Mouse (Mus musculus) midbrain, embryonic 14.5 days (tissue): ENCODE results near the gene Gm45194. TPM values are rescaled to one million over a fixed set of nuclear protein-coding genes. Genes with fewer than 3 reads are reported as not detected.

Source experiments
- ATAC-seq: fragments of 200-750 bp; cut with Nextera tagmentation; 2 replicates; pipeline ENCODE4 v1.8.0; 2017; ENCODE audit warnings: moderate number of reproducible peaks, moderate library complexity; ENCODE audit not compliant: low FRiP score, low TSS enrichment
- DNase-seq: peaks from one replicate; pipeline ENCODE4 v3.0.0-alpha.2; 2015
- H3K27ac ChIP-seq: fragments of 300-500 bp; sonication (generic); replicated peaks from 2 replicates; pipeline ENCODE4 v1.5.1; 2014; ENCODE audit warnings: mild to moderate bottlenecking, low read depth, low read length, moderate library complexity
- H3K27me3 ChIP-seq: fragments of 300-500 bp; sonication (generic); 2 replicates; pipeline ENCODE4 v1.6.1; 2014; ENCODE audit warnings: low read length, control low read depth, mixed read lengths; ENCODE audit not compliant: control insufficient read depth, insufficient read depth
- H3K36me3 ChIP-seq: fragments of 300-500 bp; sonication (generic); 2 replicates; pipeline ENCODE4 v1.6.1; 2014; ENCODE audit warnings: low read length, control low read depth; ENCODE audit not compliant: control insufficient read depth, insufficient read depth
- H3K4me1 ChIP-seq: fragments of 300-500 bp; sonication (generic); 2 replicates; pipeline ENCODE4 v1.6.1; 2014; ENCODE audit warnings: mild to moderate bottlenecking, antibody characterized with exemption, low read length, control low read depth; ENCODE audit not compliant: control insufficient read depth, insufficient read depth
- H3K4me2 ChIP-seq: fragments of 300-500 bp; sonication (generic); 2 replicates; pipeline ENCODE4 v1.6.1; 2014; ENCODE audit warnings: mild to moderate bottlenecking, low read length, moderate library complexity
- H3K4me3 ChIP-seq: fragments of 300-500 bp; sonication (generic); replicated peaks from 2 replicates; pipeline ENCODE4 v1.5.1; 2014; ENCODE audit warnings: low read depth, low read length
- H3K9ac ChIP-seq: fragments of 300-500 bp; sonication (generic); replicated peaks from 2 replicates; pipeline ENCODE4 v1.6.1; 2014; ENCODE audit warnings: mild to moderate bottlenecking, low read length, moderate library complexity
- H3K9me3 ChIP-seq: fragments of 300-500 bp; sonication (generic); 2 replicates; pipeline ENCODE4 v1.6.1; 2016; ENCODE audit warnings: low read length, control low read depth, mixed read lengths; ENCODE audit not compliant: control insufficient read depth
- WGBS: fragments of 180-500 bp; shearing (Covaris S2); extraction: QIAGEN DNeasy Blood & Tissue Kit; methylation state at CpG from one replicate; pipeline ENCODE4 v1.1.7; 2014; 5-methylcytosine and 5-hydroxymethylcytosine counted together
- polyA plus RNA-seq: library from polyadenylated mRNA; unstranded; fragments of >200 nt; fragmentation: Nextera tagmentation; extraction: Ambion mirVana; gene quantifications from 2 replicates; pipeline ENCODE4 v1.2.1, GENCODE M21; 2014

The Gm45194 gene
- 1.1 and 1.3 TPM in 2 replicates for polyA plus RNA-seq

- Histone ChIP-seq H3K36me3 (no peaks in the 10 kb centered on the region), H3K9ac (no peak within 1 kb of the TSS), H3K4me3 (no peak within 1 kb of the TSS), H3K27ac (no peak within 1 kb of the TSS), H3K4me2 (no peak within 1 kb of the TSS), H3K27me3 (no peaks in the 10 kb centered on the region), H3K9me3 (no peaks in the 10 kb centered on the region), H3K4me1 (no peaks in the 10 kb centered on the region)
- DNase-seq (no peak), ATAC-seq (no peak)
- 40% methylated on average over 2 of the region's 2 CpGs for WGBS
These were observed at the start of gene Gm45194 for GRCm38 (mm10) chrX:111891089-111891488. Gm45194 (plus strand) TSS chrX:111891389.

GRCm38 (mm10) chrX:111855878-111856277, 35.3 kb upstream of the Gm45194 start:
- 62% methylated on average over 3 of the region's 3 CpGs for WGBS
- no peaks in the 10 kb centered on the region for H3K9me3 ChIP-seq
- H3K4me2 ChIP-seq = no peak overlapping the region
- ATAC-seq (no peak), DNase-seq (no peak)
- no peak overlapping the region for H3K4me3 ChIP-seq
- H3K27ac ChIP-seq = no peak overlapping the region
- no peak overlapping the region for H3K9ac ChIP-seq
- no peaks in the 10 kb centered on the region for H3K27me3 ChIP-seq
- H3K36me3 ChIP-seq = no peaks in the 10 kb centered on the region
- H3K4me1 ChIP-seq = no peaks in the 10 kb centered on the region

GRCm38 (mm10) chrX:111881251-111881650, 9.9 kb upstream of the Gm45194 start:
- 61% methylated on average over 5 of the region's 5 CpGs for WGBS
- no peak overlapping the region for H3K9ac ChIP-seq
- ATAC-seq (no peak), DNase-seq (peak; percentile 73)
- H3K27ac ChIP-seq = no peak overlapping the region
- no peaks in the 10 kb centered on the region for H3K36me3 ChIP-seq
- H3K9me3 ChIP-seq = no peaks in the 10 kb centered on the region
- no peaks in the 10 kb centered on the region for H3K27me3 ChIP-seq
- H3K4me2 ChIP-seq = no peak overlapping the region
- H3K4me1 ChIP-seq = no peaks in the 10 kb centered on the region
- H3K4me3 ChIP-seq = no peak overlapping the region

GRCm38 (mm10) chrX:111894321-111895050, 3.3 kb downstream of the Gm45194 start:
- peak; percentile 62; the same call in 1 of the 2 replicates for ATAC-seq

GRCm38 (mm10) chrX:111895084-111895779, 4.0 kb downstream of the Gm45194 start:
- Histone ChIP-seq H3K4me2 (peak overlapping the region; percentile 71), H3K4me1 (no peaks in the 10 kb centered on the region), H3K9me3 (no peaks in the 10 kb centered on the region), H3K36me3 (no peaks in the 10 kb centered on the region), H3K27me3 (no peaks in the 10 kb centered on the region), H3K27ac (no peak overlapping the region), H3K4me3 (peak overlapping the region; percentile 45), H3K9ac (no peak overlapping the region; the same call in 1 of the 2 replicates)
- 28% methylated on average over 67 of the region's 70 CpGs for WGBS
- ATAC-seq (peak; percentile 8; the same call in 1 of the 2 replicates), DNase-seq (peak; percentile 29)

More at GRCm38 (mm10) chrX:111894321-111895050, 3.3 kb downstream of the Gm45194 start:
- Histone ChIP-seq H3K4me1 (no peaks in the 10 kb centered on the region), H3K4me2 (peak overlapping the region; percentile 71), H3K27ac (no peak overlapping the region), H3K4me3 (peak overlapping the region; percentile 45), H3K36me3 (no peaks in the 10 kb centered on the region), H3K9ac (no peak overlapping the region), H3K27me3 (no peaks in the 10 kb centered on the region), H3K9me3 (no peaks in the 10 kb centered on the region)
- WGBS = 20% methylated on average over 66 of the region's 71 CpGs
- peak; percentile 41 for DNase-seq

- DNase-seq = no peak
- H3K4me3 ChIP-seq = no peak overlapping the region
- no peak for ATAC-seq
- H3K36me3 ChIP-seq = no peaks in the 10 kb centered on the region
- H3K9me3 ChIP-seq = no peaks in the 10 kb centered on the region
- no peaks in the 10 kb centered on the region for H3K4me1 ChIP-seq
- no peak overlapping the region for H3K9ac ChIP-seq
- H3K4me2 ChIP-seq = no peak overlapping the region
- no peaks in the 10 kb centered on the region for H3K27me3 ChIP-seq
- no peak overlapping the region for H3K27ac ChIP-seq
These were observed 26.2 kb downstream of the Gm45194 start for GRCm38 (mm10) chrX:111917422-111917821.

GRCm38 (mm10) chrX:111960909-111961308, 69.7 kb downstream of the Gm45194 start:
- 79% methylated on average over 4 of the region's 4 CpGs for WGBS
- H3K4me1 ChIP-seq = no peaks in the 10 kb centered on the region
- H3K27me3 ChIP-seq = no peaks in the 10 kb centered on the region
- no peak for DNase-seq
- H3K27ac ChIP-seq = no peak overlapping the region
- H3K9ac ChIP-seq = no peak overlapping the region
- no peaks in the 10 kb centered on the region for H3K9me3 ChIP-seq
- no peak overlapping the region for H3K4me2 ChIP-seq
- H3K36me3 ChIP-seq = no peaks in the 10 kb centered on the region
- ATAC-seq = no peak
- H3K4me3 ChIP-seq = no peak overlapping the region

- Histone ChIP-seq H3K4me3 (no peak overlapping the region), H3K27me3 (no peaks in the 10 kb centered on the region), H3K9me3 (no peaks in the 10 kb centered on the region), H3K27ac (no peak overlapping the region), H3K9ac (no peak overlapping the region), H3K4me1 (no peaks in the 10 kb centered on the region), H3K4me2 (no peak overlapping the region), H3K36me3 (no peaks in the 10 kb centered on the region)
- 44% methylated on average over 1 of the region's 1 CpGs for WGBS
- no peak for ATAC-seq
- DNase-seq = no peak
These were observed 108.5 kb downstream of the Gm45194 start for GRCm38 (mm10) chrX:111999661-112000060.

GRCm38 (mm10) chrX:112010707-112011106, 119.5 kb downstream of the Gm45194 start, which contains the start of gene Tex16:
Tex16 (plus strand) TSS chrX:112011007.
- Histone ChIP-seq H3K9ac (no peak within 1 kb of the TSS), H3K9me3 (no peaks in the 10 kb centered on the region), H3K27me3 (no peaks in the 10 kb centered on the region), H3K4me2 (no peak within 1 kb of the TSS), H3K27ac (no peak within 1 kb of the TSS), H3K36me3 (no peaks in the 10 kb centered on the region), H3K4me1 (no peaks in the 10 kb centered on the region), H3K4me3 (no peak within 1 kb of the TSS)
- no peak for ATAC-seq
- no peak for DNase-seq
